Mouse (Mus musculus) thymus, postnatal 36 days (tissue): ENCODE data around the gene Pxn.

Experiments used
- DNase-seq, 2 experiments: peaks; one replicate each; pipeline ENCODE4 v3.0.0; 2022; ENCODE audit warnings: mixed read lengths in 2 of 2

The Pxn gene

DNA sequence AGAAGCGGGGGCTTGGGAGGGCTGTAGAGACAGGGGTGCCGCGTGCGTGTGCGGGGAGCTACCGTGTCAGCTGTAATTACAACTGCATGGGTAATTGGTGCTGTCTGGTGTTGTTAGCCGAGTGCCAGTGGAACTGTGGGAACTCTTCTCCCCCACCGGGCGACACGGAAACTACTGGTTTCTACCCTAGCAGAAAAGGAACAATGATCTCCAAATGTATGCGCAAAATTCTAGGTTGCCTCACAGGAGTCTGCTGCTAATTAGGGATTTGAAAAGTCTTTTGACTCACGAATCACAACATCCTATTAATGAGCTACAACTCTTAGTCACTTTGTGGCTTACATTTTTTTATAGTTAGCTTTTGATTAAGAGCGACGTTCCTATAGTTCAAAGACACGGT lies 79.7 kb downstream of the Pxn start:
- no peak for DNase-seq

DNA sequence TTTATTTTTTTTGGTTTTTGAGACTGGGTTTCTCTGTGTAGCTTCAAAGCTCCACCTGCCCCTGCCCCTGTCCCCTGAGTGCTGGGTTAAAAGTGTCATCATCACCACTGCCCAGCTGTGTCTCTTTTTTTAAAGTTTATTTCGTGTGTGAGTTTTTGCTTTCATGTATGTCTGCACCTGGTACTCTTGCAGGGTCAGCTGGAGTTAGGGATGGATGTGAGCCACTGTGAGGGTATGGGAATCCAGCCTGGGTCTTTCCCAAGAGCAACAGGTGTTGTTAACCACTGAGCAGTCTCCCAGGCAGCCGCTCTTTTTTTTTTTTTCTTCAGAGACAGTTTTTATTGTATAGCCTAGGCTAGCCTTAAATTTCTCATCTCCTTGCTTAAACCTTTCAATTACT lies 80.3 kb downstream of the Pxn start:
- DNase-seq, result no peak

DNA sequence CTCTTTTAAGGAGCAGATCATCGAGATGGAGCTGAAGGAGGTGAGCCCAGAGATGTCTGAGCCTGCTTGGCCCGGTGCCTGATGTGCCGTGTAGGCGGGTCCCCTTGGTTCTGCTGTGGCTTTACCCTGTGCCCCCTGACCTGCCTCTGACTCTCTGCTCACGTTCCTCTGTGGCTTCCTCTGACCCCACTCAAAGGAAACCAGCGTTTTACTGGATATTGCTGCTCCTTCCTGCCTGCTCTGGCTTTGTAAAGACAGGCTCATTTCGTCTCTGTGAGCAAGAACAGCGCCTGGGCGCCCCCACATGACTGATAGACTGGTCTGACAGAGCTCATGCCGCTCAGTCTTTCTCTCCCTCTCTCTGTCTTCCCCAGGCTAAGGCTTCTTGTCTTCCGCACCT lies 84.6 kb downstream of the Pxn start:
- DNase-seq, result no peak

DNA sequence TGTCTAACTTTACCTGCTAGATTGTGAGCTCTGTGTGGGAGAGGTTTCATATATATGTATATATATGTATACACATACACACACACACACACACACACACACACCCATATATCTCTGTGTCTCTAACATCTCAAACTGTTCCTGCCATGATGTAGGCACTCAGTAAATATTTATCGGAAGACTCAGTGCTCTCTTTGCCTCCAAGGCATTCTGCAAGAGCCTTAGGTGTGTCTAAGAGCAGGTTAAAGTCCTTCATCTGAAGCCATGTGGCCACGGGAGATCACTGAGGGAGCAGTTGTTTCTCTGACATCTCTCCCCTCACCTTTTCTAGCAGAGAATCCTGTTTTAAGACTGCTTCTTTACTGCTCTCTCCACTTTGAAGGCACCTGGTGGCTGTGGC lies 85.0 kb downstream of the Pxn start:
- DNase-seq, result no peak

DNA sequence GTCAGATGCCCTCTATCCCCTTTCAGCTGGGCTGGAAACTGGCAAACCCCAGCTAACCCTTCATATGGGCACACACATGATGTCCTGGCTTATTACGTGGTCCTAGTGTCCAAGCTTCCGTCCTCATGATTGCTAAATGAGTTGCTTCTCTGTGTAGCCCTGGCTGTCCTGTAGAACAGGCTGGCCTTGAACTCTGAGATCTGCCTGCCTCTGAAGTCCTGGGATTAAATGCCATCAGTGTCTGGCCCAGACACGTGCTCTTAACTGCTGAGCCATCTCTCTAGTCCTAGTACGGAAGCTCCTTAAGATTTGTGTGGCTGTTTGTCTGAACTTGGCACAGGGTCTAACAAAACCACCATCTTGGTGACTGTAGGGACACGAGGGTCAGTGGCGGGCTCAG lies 97.1 kb downstream of the Pxn start:
- DNase-seq, result no peak
